Mouse (Mus musculus) limb, embryonic 14.5 days (tissue): ENCODE measurements at regions not wholly inside any gene's neighbourhood (a gene's known extent, or its start where the extent isn't known, plus 50 kb on each side); places are given as distances from the start of the nearest gene placed in this dataset.

Source experiments
- ATAC-seq: fragments of 200-750 bp; cut with Nextera tagmentation; 2 replicates; pipeline ENCODE4 v1.8.0; 2017; ENCODE audit warnings: low read depth, moderate number of reproducible peaks, moderate TSS enrichment; ENCODE audit not compliant: low FRiP score
- DNase-seq: peaks from one replicate; pipeline ENCODE4 v3.0.0-alpha.2; 2015; ENCODE audit warnings: low spot score
- H3K27ac ChIP-seq: fragments of 300-500 bp; sonication (generic); replicated peaks from 2 replicates; pipeline ENCODE4 v1.5.1; 2014; ENCODE audit warnings: low read depth, mild to moderate bottlenecking, low read length, moderate library complexity, mixed read lengths
- H3K27me3 ChIP-seq: fragments of 300-500 bp; sonication (generic); 2 replicates; pipeline ENCODE4 v1.6.1; 2014; ENCODE audit warnings: low read length, mixed read lengths; ENCODE audit not compliant: control insufficient read depth, insufficient read depth
- H3K36me3 ChIP-seq: fragments of 300-500 bp; sonication (generic); 2 replicates; pipeline ENCODE4 v1.6.1; 2014; ENCODE audit warnings: mild to moderate bottlenecking, low read length, moderate library complexity, mixed read lengths; ENCODE audit not compliant: control insufficient read depth, insufficient read depth
- H3K4me1 ChIP-seq: fragments of 300-500 bp; sonication (generic); 2 replicates; pipeline ENCODE4 v1.6.1; 2014; ENCODE audit warnings: antibody characterized with exemption, low read length, mixed read lengths; ENCODE audit not compliant: control insufficient read depth, insufficient read depth
- H3K4me2 ChIP-seq: fragments of 300-500 bp; sonication (generic); replicated peaks from 2 replicates; pipeline ENCODE4 v1.6.1; 2014; ENCODE audit warnings: low read depth, mild to moderate bottlenecking, low read length, moderate library complexity; ENCODE audit not compliant: severe bottlenecking
- H3K4me3 ChIP-seq: fragments of 300-500 bp; sonication (generic); replicated peaks from 2 replicates; pipeline ENCODE4 v1.5.1; 2014; ENCODE audit warnings: low read length
- H3K9ac ChIP-seq: fragments of 300-500 bp; sonication (generic); 2 replicates; pipeline ENCODE4 v1.6.1; 2014; ENCODE audit warnings: mild to moderate bottlenecking, low read depth, low read length, moderate library complexity; ENCODE audit not compliant: severe bottlenecking
- H3K9me3 ChIP-seq: fragments of 300-500 bp; sonication (generic); 2 replicates; pipeline ENCODE4 v1.6.1; 2016; ENCODE audit warnings: low read length; ENCODE audit not compliant: control insufficient read depth
- POLR2A ChIP-seq: fragments of 200-500 bp; IDR thresholded peaks from 2 replicates; pipeline ENCODE4 v1.8.0; 2012; ENCODE audit warnings: inconsistent platforms, mild to moderate bottlenecking, moderate library complexity, borderline replicate concordance; ENCODE audit not compliant: insufficient read depth, insufficient read length; ENCODE audit errors: extremely low read depth
- WGBS: fragments of 180-500 bp; shearing (Covaris S2); extraction: QIAGEN DNeasy Blood & Tissue Kit; methylation state at CpG from one replicate; pipeline ENCODE4 v1.1.7; 2014; 5-methylcytosine and 5-hydroxymethylcytosine counted together

- no peak overlapping the region for H3K4me3 ChIP-seq
- no peaks in the 10 kb centered on the region for H3K36me3 ChIP-seq
- H3K4me1 ChIP-seq, result peaks cover 18% of the 10 kb centered on the region
- H3K9me3 ChIP-seq, result no peaks in the 10 kb centered on the region
- H3K9ac ChIP-seq, result no peak overlapping the region
- ATAC-seq (no peak), DNase-seq (no peak)
- 83% methylated on average over 6 of the region's 6 CpGs for WGBS
- no peak overlapping the region for H3K27ac ChIP-seq
- no peak for TF ChIP-seq POLR2A
- H3K4me2 ChIP-seq, result no peak overlapping the region
- no peaks in the 10 kb centered on the region for H3K27me3 ChIP-seq
Observed at GRCm38 (mm10) chr11:113084442-113084841, 302.4 kb downstream of the Sox9 start.

GRCm38 (mm10) chr11:113085556-113085955, 303.5 kb downstream of the Sox9 start:
- TF ChIP-seq POLR2A, result no peak
- ATAC-seq (peak; percentile 53), DNase-seq (no peak)
- no peaks in the 10 kb centered on the region for H3K36me3 ChIP-seq
- no peak overlapping the region for H3K9ac ChIP-seq
- no peaks in the 10 kb centered on the region for H3K9me3 ChIP-seq
- H3K4me1 ChIP-seq, result peaks cover 18% of the 10 kb centered on the region
- no peaks in the 10 kb centered on the region for H3K27me3 ChIP-seq
- no peak overlapping the region for H3K4me3 ChIP-seq
- peak overlapping the region; percentile 41; the same call in 1 of the 2 replicates for H3K27ac ChIP-seq
- H3K4me2 ChIP-seq, result no peak overlapping the region
- WGBS, result 58% methylated on average over 9 of the region's 9 CpGs

GRCm38 (mm10) chr11:113087084-113087483, 305.1 kb downstream of the Sox9 start:
- 52% methylated on average over 9 of the region's 9 CpGs for WGBS
- H3K27me3 ChIP-seq, result no peaks in the 10 kb centered on the region
- no peak overlapping the region for H3K4me3 ChIP-seq
- no peak overlapping the region for H3K9ac ChIP-seq
- no peak for DNase-seq
- H3K4me2 ChIP-seq, result no peak overlapping the region
- H3K36me3 ChIP-seq, result no peaks in the 10 kb centered on the region
- no peaks in the 10 kb centered on the region for H3K9me3 ChIP-seq
- H3K4me1 ChIP-seq, result peaks cover 18% of the 10 kb centered on the region
- H3K27ac ChIP-seq, result no peak overlapping the region
- no peak for TF ChIP-seq POLR2A
- ATAC-seq, result no peak

GRCm38 (mm10) chr11:113089637-113090351, 307.8 kb downstream of the Sox9 start:
- WGBS, result 90% methylated on average over 11 of the region's 11 CpGs
- no peak overlapping the region for H3K9ac ChIP-seq
- ATAC-seq, result no peak

GRCm38 (mm10) chr11:113091901-113092568, 310.0 kb downstream of the Sox9 start:
- ATAC-seq (no peak), DNase-seq (no peak)
- no peak overlapping the region for H3K9ac ChIP-seq
- no peaks in the 10 kb centered on the region for H3K36me3 ChIP-seq
- no peaks in the 10 kb centered on the region for H3K9me3 ChIP-seq
- WGBS, result 74% methylated on average over 8 of the region's 8 CpGs
- no peak overlapping the region for H3K4me3 ChIP-seq
- no peaks in the 10 kb centered on the region for H3K27me3 ChIP-seq
- H3K4me1 ChIP-seq, result peaks cover 15% of the 10 kb centered on the region
- no peak overlapping the region for H3K27ac ChIP-seq
- no peak for TF ChIP-seq POLR2A
- H3K4me2 ChIP-seq, result no peak overlapping the region

More at GRCm38 (mm10) chr11:113089637-113090351, 307.8 kb downstream of the Sox9 start:
- no peaks in the 10 kb centered on the region for H3K9me3 ChIP-seq
- no peak for DNase-seq
- TF ChIP-seq POLR2A, result no peak
- no peaks in the 10 kb centered on the region for H3K36me3 ChIP-seq
- H3K4me3 ChIP-seq, result no peak overlapping the region
- no peak overlapping the region for H3K4me2 ChIP-seq
- H3K4me1 ChIP-seq, result peaks cover 18% of the 10 kb centered on the region
- no peaks in the 10 kb centered on the region for H3K27me3 ChIP-seq
- no peak overlapping the region for H3K27ac ChIP-seq
